Mouse (Mus musculus): Measurements from ENCODE around the gene Ube2dnl2. TPM values are rescaled to one million over a fixed set of nuclear protein-coding genes. Genes with fewer than 3 reads are reported as not detected.

Ube2dnl2 gene
- total RNA-seq (2012; rRNA removed) (not detected in 2 replicates), total RNA-seq (2014; rRNA removed) (not detected in 2 replicates), polyA plus RNA-seq (2012; ENCODE audit: insufficient read length, low read depth) (not detected in 2 replicates)

DNA sequence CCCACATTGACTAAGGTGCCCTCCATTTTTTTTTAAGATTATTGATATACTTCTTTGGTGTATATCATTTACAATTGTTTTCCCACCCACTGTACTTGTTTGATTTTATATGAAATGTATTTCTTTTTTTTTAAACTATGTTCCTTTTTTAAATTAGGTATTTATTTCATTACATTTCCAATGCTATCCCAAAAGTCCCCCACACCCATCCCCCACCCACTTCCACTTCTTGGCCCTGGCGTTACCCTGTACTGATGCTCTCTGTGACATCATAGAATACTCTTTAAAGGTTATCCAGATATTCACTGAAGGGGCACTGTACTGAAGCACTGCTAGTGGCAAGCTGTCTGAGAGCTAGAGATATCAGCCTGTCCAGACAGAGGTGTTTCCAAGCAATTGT lies at the start of gene Ube2dnl2:
Gene Ube2dnl2, plus strand, starts transcription at position 301 of the 400 bp plus-strand sequence.
- dilution Hi-C loops (cut with MboI; ENCODE audit: extremely low pct_ligation_motif_present, extremely low pct_unique_long_range_greater_than_20kb, low sequenced_read_pairs) (no loop called here), in situ Hi-C loops (cut with MboI; ENCODE audit: low pct_ligation_motif_present, low pct_unique_long_range_greater_than_20kb, low sequenced_read_pairs) (no loop called here)
- no peak for TF ChIP-seq SMC3 (IDR thresholded peaks at IDR 0.05; ENCODE audit: low read depth, low read length)
- TF ChIP-seq MYC (IDR thresholded peaks at IDR 0.05; ENCODE audit: low read depth, low read length): no peak
- no peak for TF ChIP-seq NELFE (IDR thresholded peaks at IDR 0.05; ENCODE audit: low read depth, low read length)
- Histone ChIP-seq H3K4me3 (replicated peaks in 1 of 3; ENCODE audit: low read depth in 2 of 3, low read length in 2 of 3, poor library complexity in 1 of 3) (no peak within 1 kb of the TSS), H3K36me3 (replicated peaks in 1 of 2; ENCODE audit: control insufficient read depth in 1 of 2, insufficient read depth in 1 of 2, low read length in 1 of 2) (no peaks in the 10 kb centered on the region), H3K9me3 (replicated peaks; ENCODE audit: low read length) (no peaks in the 10 kb centered on the region), H3K27me3 (replicated peaks) (no peaks in the 10 kb centered on the region), H3K4me1 (ENCODE audit: control insufficient read depth in 1 of 2, insufficient read depth in 2 of 2) (no peaks in the 10 kb centered on the region), H3K27ac (ENCODE audit: insufficient read depth, low read depth) (no peak within 1 kb of the TSS), H3K4me2 (ENCODE audit: insufficient read depth, low read depth, poor library complexity, severe bottlenecking) (no peak within 1 kb of the TSS), H3K79me2 (replicated peaks; ENCODE audit: control insufficient read depth, extremely low read depth, insufficient read depth, poor library complexity, severe bottlenecking) (no peaks in the 10 kb centered on the region), H3K9ac (ENCODE audit: insufficient read depth, low read depth) (no peak within 1 kb of the TSS)
- DNase-seq (ENCODE audit: extremely low read depth): no peak

DNA sequence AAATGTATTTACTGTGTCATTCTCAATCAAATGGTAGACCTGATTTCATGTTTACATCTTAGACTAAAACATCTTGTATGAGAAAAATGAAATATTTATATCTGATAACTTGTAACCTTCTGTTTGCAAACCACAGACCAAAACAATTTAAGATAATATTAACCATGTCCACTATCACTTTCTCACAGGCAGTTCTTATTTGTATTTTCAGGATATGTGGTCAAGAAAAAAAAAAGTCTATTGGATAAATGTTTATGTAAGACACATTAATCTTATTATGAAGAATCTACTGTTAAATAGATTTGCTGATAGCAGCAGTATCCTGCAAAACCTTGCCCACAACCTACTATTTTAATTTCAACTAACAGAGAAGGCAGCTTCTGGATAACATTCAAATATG lies 11.9 kb upstream of the Ube2dnl2 start:
- in situ Hi-C loops (cut with MboI; ENCODE audit: low pct_ligation_motif_present, low pct_unique_long_range_greater_than_20kb, low sequenced_read_pairs): no loop called here

GRCm38 (mm10) chrX:114897506-114897905 lies 9.9 kb upstream of the Ube2dnl2 start:
- Histone ChIP-seq H3K27ac (ENCODE audit: insufficient read depth, low read depth) (no peak overlapping the region), H3K36me3 (replicated peaks in 1 of 2; ENCODE audit: control insufficient read depth in 1 of 2, insufficient read depth in 1 of 2, low read length in 1 of 2) (no peaks in the 10 kb centered on the region), H3K4me2 (ENCODE audit: insufficient read depth, low read depth, poor library complexity, severe bottlenecking) (no peak overlapping the region), H3K9ac (ENCODE audit: insufficient read depth, low read depth) (no peak overlapping the region), H3K4me1 (ENCODE audit: control insufficient read depth in 1 of 2, insufficient read depth in 2 of 2) (no peaks in the 10 kb centered on the region), H3K27me3 (replicated peaks) (no peaks in the 10 kb centered on the region), H3K4me3 (replicated peaks in 1 of 3; ENCODE audit: low read depth in 2 of 3, low read length in 2 of 3, poor library complexity in 1 of 3) (no peak overlapping the region), H3K79me2 (replicated peaks; ENCODE audit: control insufficient read depth, extremely low read depth, insufficient read depth, poor library complexity, severe bottlenecking) (no peaks in the 10 kb centered on the region), H3K9me3 (replicated peaks; ENCODE audit: low read length) (no peaks in the 10 kb centered on the region)
- in situ Hi-C loops (cut with MboI; ENCODE audit: low pct_ligation_motif_present, low pct_unique_long_range_greater_than_20kb, low sequenced_read_pairs): no loop called here
- TF ChIP-seq USF1 (IDR thresholded peaks at IDR 0.05; ENCODE audit: low read depth, low read length) (no peak), MAZ (IDR thresholded peaks at IDR 0.05; ENCODE audit: low read depth, low read length) (no peak), ZMIZ1 (IDR thresholded peaks at IDR 0.05; ENCODE audit: low read depth, low read length) (no peak), RCOR1 (conservative IDR thresholded peaks at IDR 0.05; ENCODE audit: low read depth, low read length) (no peak), ZNF384 (IDR thresholded peaks at IDR 0.05; ENCODE audit: low read depth, low read length) (no peak), PAX5 (IDR thresholded peaks at IDR 0.05; ENCODE audit: low read length) (no peak), KAT2A (IDR thresholded peaks at IDR 0.05; ENCODE audit: insufficient replicate concordance, low read length) (no peak)
- dilution Hi-C loops (cut with MboI; ENCODE audit: extremely low pct_ligation_motif_present, extremely low pct_unique_long_range_greater_than_20kb, low sequenced_read_pairs): no loop called here
- no peak for DNase-seq (ENCODE audit: extremely low read depth)

More for the DNA sequence above, 11.9 kb upstream of the Ube2dnl2 start:
- Histone ChIP-seq H3K79me2 (replicated peaks; ENCODE audit: control insufficient read depth, extremely low read depth, insufficient read depth, poor library complexity, severe bottlenecking) (no peaks in the 10 kb centered on the region), H3K4me3 (replicated peaks in 1 of 3; ENCODE audit: low read depth in 2 of 3, low read length in 2 of 3, poor library complexity in 1 of 3) (no peak overlapping the region), H3K27me3 (replicated peaks) (no peaks in the 10 kb centered on the region), H3K4me2 (ENCODE audit: insufficient read depth, low read depth, poor library complexity, severe bottlenecking) (no peak overlapping the region), H3K9ac (ENCODE audit: insufficient read depth, low read depth) (no peak overlapping the region), H3K4me1 (ENCODE audit: control insufficient read depth in 1 of 2, insufficient read depth in 2 of 2) (no peaks in the 10 kb centered on the region), H3K27ac (ENCODE audit: insufficient read depth, low read depth) (no peak overlapping the region), H3K36me3 (replicated peaks in 1 of 2; ENCODE audit: control insufficient read depth in 1 of 2, insufficient read depth in 1 of 2, low read length in 1 of 2) (no peaks in the 10 kb centered on the region), H3K9me3 (replicated peaks; ENCODE audit: low read length) (no peaks in the 10 kb centered on the region)
- dilution Hi-C loops (cut with MboI; ENCODE audit: extremely low pct_ligation_motif_present, extremely low pct_unique_long_range_greater_than_20kb, low sequenced_read_pairs): no loop called here
- TF ChIP-seq CHD2 (IDR thresholded peaks at IDR 0.05; ENCODE audit: low read length) (no peak), ETS1 (conservative IDR thresholded peaks at IDR 0.05; ENCODE audit: low read depth, low read length) (no peak), USF2 (conservative IDR thresholded peaks at IDR 0.05; ENCODE audit: low read depth, low read length) (no peak), ZMIZ1 (IDR thresholded peaks at IDR 0.05; ENCODE audit: low read depth, low read length) (no peak), ELF1 (IDR thresholded peaks at IDR 0.05; ENCODE audit: low read depth, low read length) (no peak), E2F4 (IDR thresholded peaks at IDR 0.05; ENCODE audit: insufficient replicate concordance, low read depth, low read length) (no peak), MEF2A (IDR thresholded peaks at IDR 0.05; ENCODE audit: borderline replicate concordance, low read depth, low read length) (no peak), SIN3A (IDR thresholded peaks at IDR 0.05; ENCODE audit: low read length) (no peak)
- no peak for DNase-seq (ENCODE audit: extremely low read depth)

All from CH12.LX (cell line).